Mouse (Mus musculus) cerebellum, adult 8-10 months (tissue): ENCODE results near the gene Ring1.
"Not testable (repeated sequence)": the region's sequence is repeated elsewhere in the genome, so short reads cannot be mapped to it uniquely, and the experiment has no call there.

Experiments
- DNase-seq: peaks from one replicate; pipeline ENCODE4 v3.0.0; 2022

Ring1 gene

GRCm38 (mm10) chr17:34028501-34029149, 4.1 kb upstream of the Ring1 start:
- peak; percentile 25 for DNase-seq

- peak; percentile 87 for DNase-seq
Observed at GRCm38 (mm10) chr17:34027656-34028223, 3.3 kb upstream of the Ring1 start, which contains the start of gene H2-Ke6. Gene H2-Ke6 (minus strand): TSS chr17:34028060.

GRCm38 (mm10) chr17:34026917-34027655, 2.6 kb upstream of the Ring1 start:
- peak; percentile 50 for DNase-seq

GRCm38 (mm10) chr17:34026221-34026620, 1.7 kb upstream of the Ring1 start:
- no peak for DNase-seq

GRCm38 (mm10) chr17:34025756-34026151, 1.3 kb upstream of the Ring1 start:
- DNase-seq = peak; percentile 32

- peak; percentile 35 for DNase-seq
Observed at GRCm38 (mm10) chr17:34024861-34025755, 628 bp upstream of the Ring1 start.

GRCm38 (mm10) chr17:34023678-34024077, 802 bp downstream of the Ring1 start:
- peak; percentile 7 for DNase-seq

GRCm38 (mm10) chr17:34022987-34023386, 1.5 kb downstream of the Ring1 start:
- peak; percentile 15 for DNase-seq

- DNase-seq = peak; percentile 18
Observed at GRCm38 (mm10) chr17:34022414-34022783, 2.1 kb downstream of the Ring1 start.

GRCm38 (mm10) chr17:34021539-34022413, 2.7 kb downstream of the Ring1 start:
- peak; percentile 11 for DNase-seq

- no peak for DNase-seq
Observed at GRCm38 (mm10) chr17:34013436-34013835, 11.0 kb downstream of the Ring1 start.

- DNase-seq = no peak
Observed at GRCm38 (mm10) chr17:34010156-34010555, 14.3 kb downstream of the Ring1 start.

- no peak for DNase-seq
Observed at GRCm38 (mm10) chr17:34006570-34006969, 17.9 kb downstream of the Ring1 start.

- peak; percentile 19 for DNase-seq
Observed at GRCm38 (mm10) chr17:34003426-34003825, 21.1 kb downstream of the Ring1 start.

GRCm38 (mm10) chr17:34000796-34001195, 23.7 kb downstream of the Ring1 start:
- not testable (repeated sequence) for DNase-seq

- peak; percentile 60 for DNase-seq
Observed at GRCm38 (mm10) chr17:34000150-34000537, 24.3 kb downstream of the Ring1 start, which contains the start of gene H2-K1. Gene H2-K1 (minus strand): TSS chr17:34000347.

GRCm38 (mm10) chr17:33999341-34000149, 24.9 kb downstream of the Ring1 start:
- peak; percentile 5 for DNase-seq

- DNase-seq = not testable (repeated sequence)
Observed at GRCm38 (mm10) chr17:33998697-33999096, 25.8 kb downstream of the Ring1 start.

- not testable (repeated sequence) for DNase-seq
Observed at GRCm38 (mm10) chr17:33997025-33997424, 27.5 kb downstream of the Ring1 start.

GRCm38 (mm10) chr17:33995651-33996050, 28.8 kb downstream of the Ring1 start:
- DNase-seq = no peak

- DNase-seq = no peak
Observed at GRCm38 (mm10) chr17:33994959-33995358, 29.5 kb downstream of the Ring1 start.
